Mouse (Mus musculus) ES-Bruce4 (cell line): Measurements from ENCODE around the gene Ndel1. TPM values are rescaled to one million over a fixed set of nuclear protein-coding genes. Genes with fewer than 3 reads are reported as not detected.

Source experiments
- H3K27ac ChIP-seq: 2 replicates; pipeline ENCODE4 v1.5.1; 2012; ENCODE audit warnings: low read length, inconsistent platforms; ENCODE audit not compliant: insufficient read depth
- H3K27me3 ChIP-seq: 2 replicates; pipeline ENCODE4 v1.6.1; 2012; ENCODE audit warnings: mild to moderate bottlenecking, low read length, inconsistent platforms; ENCODE audit not compliant: control insufficient read depth, poor library complexity, insufficient read depth, severe bottlenecking
- H3K36me3 ChIP-seq: 2 replicates; pipeline ENCODE4 v1.6.1; 2012; ENCODE audit warnings: inconsistent platforms, mild to moderate bottlenecking, low read length, moderate library complexity; ENCODE audit not compliant: control insufficient read depth, poor library complexity, insufficient read depth, severe bottlenecking
- H3K4me1 ChIP-seq: one replicate; pipeline ENCODE4 v1.8.1; 2011; ENCODE audit warnings: low read length; ENCODE audit not compliant: control insufficient read depth, insufficient read depth
- H3K4me3 ChIP-seq: 2 replicates; pipeline ENCODE4 v1.5.1; 2011; ENCODE audit warnings: low read depth, mild to moderate bottlenecking, low read length
- H3K9ac ChIP-seq: 2 replicates; pipeline ENCODE4 v1.6.1; 2012; ENCODE audit warnings: low read depth, mild to moderate bottlenecking, inconsistent platforms; ENCODE audit not compliant: poor library complexity, severe bottlenecking
- H3K9me3 ChIP-seq: replicated peaks from 2 replicates; pipeline ENCODE4 v1.6.1; 2012; ENCODE audit warnings: mild to moderate bottlenecking, low read length, inconsistent platforms; ENCODE audit not compliant: control insufficient read depth, poor library complexity, insufficient read depth, severe bottlenecking
- CTCF ChIP-seq: IDR thresholded peaks from one replicate; pipeline ENCODE4 v1.8.1; 2011; ENCODE audit warnings: low read depth, low read length
- EP300 ChIP-seq: IDR thresholded peaks from 2 replicates; pipeline ENCODE4 v1.6.1; 2011; ENCODE audit warnings: low read depth, low read length; ENCODE audit not compliant: insufficient read depth
- POLR2A ChIP-seq: IDR thresholded peaks from one replicate; pipeline ENCODE4 v1.8.1; 2011; ENCODE audit warnings: low read length; ENCODE audit not compliant: insufficient read depth
- polyA plus RNA-seq: library from polyadenylated mRNA; stranded (reverse); fragments of >200 nt; gene quantifications from 2 replicates; pipeline ENCODE4 v1.2.4, GENCODE M21; 2011; ENCODE audit warnings: low read depth; ENCODE audit not compliant: missing spikeins, insufficient read depth, insufficient read length

The Ndel1 gene
- polyA plus RNA-seq, 1 experiment: 71.7 TPM

GRCm38 (mm10) chr11:68882107-68882506 is 10.4 kb upstream of the Ndel1 start:
- Histone ChIP-seq H3K27me3 (no peaks in the 10 kb centered on the region), H3K9ac (no peak overlapping the region), H3K4me3 (peak overlapping the region; percentile 0; the same call in 1 of the 2 replicates), H3K27ac (peak overlapping the region; percentile 2; the same call in 1 of the 2 replicates), H3K9me3 (no peaks in the 10 kb centered on the region), H3K36me3 (no peaks in the 10 kb centered on the region), H3K4me1 (no peaks in the 10 kb centered on the region)
- TF ChIP-seq EP300: peak; percentile 71; the same call in 1 of the 2 replicates
- no peak for TF ChIP-seq POLR2A

DNA sequence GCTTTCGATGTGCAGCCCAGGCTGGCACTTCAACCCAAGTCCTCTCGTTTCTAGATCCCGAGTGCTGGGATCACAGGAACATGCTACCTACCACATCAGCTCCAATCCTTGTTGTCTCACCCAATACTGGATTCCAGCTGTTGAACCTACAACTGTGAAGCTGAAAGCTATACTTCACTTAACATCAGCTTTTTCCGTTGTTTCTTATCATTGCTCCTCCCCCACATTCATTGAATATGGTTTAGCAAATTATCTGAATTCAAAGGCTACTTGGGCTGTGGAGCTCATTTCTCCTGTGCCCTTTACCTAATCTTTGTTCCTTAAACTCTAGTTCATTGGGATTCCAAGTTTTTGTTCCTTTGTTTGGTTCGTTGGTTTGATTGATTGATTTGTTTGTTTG is 7.2 kb upstream of the Ndel1 start:
- Histone ChIP-seq H3K36me3 (no peaks in the 10 kb centered on the region), H3K9me3 (no peaks in the 10 kb centered on the region), H3K27ac (no peak overlapping the region), H3K9ac (no peak overlapping the region), H3K27me3 (no peaks in the 10 kb centered on the region), H3K4me3 (no peak overlapping the region), H3K4me1 (no peaks in the 10 kb centered on the region)
- TF ChIP-seq POLR2A (no peak), CTCF (no peak), EP300 (no peak)

GRCm38 (mm10) chr11:68874841-68875240 is 3.2 kb upstream of the Ndel1 start:
- peaks cover 3% of the 10 kb centered on the region for H3K4me1 ChIP-seq
- no peak overlapping the region for H3K4me3 ChIP-seq
- no peak overlapping the region for H3K27ac ChIP-seq
- TF ChIP-seq CTCF (no peak), EP300 (no peak), POLR2A (no peak)
- no peaks in the 10 kb centered on the region for H3K27me3 ChIP-seq
- no peak overlapping the region for H3K9ac ChIP-seq
- no peaks in the 10 kb centered on the region for H3K9me3 ChIP-seq
- H3K36me3 ChIP-seq: no peaks in the 10 kb centered on the region

DNA sequence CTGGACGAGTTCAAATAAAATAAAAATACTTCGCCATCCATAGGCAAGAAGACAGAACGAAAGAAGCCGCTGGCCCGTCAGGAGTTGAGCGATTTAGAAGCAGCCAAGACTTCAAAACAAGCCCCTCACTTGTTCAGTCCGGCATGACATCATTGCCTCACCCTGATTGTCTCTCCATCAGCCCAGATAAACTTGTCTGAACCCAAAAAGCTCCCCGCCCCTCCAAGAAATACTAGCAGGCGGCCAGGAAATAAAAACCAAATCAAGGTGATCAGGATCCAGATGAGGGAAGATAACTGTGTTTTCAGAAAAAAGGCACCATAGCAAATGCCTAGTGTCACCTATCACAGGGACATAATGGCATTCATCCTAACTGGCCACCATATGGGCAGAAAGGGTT is 381 bp downstream of the Ndel1 start:
- Histone ChIP-seq H3K4me1 (peaks cover 3% of the 10 kb centered on the region), H3K4me3 (no peak overlapping the region), H3K36me3 (no peaks in the 10 kb centered on the region), H3K27ac (no peak overlapping the region), H3K9ac (no peak overlapping the region), H3K9me3 (no peaks in the 10 kb centered on the region), H3K27me3 (no peaks in the 10 kb centered on the region)
- no peak for TF ChIP-seq POLR2A
- no peak for TF ChIP-seq CTCF
- TF ChIP-seq EP300: no peak

DNA sequence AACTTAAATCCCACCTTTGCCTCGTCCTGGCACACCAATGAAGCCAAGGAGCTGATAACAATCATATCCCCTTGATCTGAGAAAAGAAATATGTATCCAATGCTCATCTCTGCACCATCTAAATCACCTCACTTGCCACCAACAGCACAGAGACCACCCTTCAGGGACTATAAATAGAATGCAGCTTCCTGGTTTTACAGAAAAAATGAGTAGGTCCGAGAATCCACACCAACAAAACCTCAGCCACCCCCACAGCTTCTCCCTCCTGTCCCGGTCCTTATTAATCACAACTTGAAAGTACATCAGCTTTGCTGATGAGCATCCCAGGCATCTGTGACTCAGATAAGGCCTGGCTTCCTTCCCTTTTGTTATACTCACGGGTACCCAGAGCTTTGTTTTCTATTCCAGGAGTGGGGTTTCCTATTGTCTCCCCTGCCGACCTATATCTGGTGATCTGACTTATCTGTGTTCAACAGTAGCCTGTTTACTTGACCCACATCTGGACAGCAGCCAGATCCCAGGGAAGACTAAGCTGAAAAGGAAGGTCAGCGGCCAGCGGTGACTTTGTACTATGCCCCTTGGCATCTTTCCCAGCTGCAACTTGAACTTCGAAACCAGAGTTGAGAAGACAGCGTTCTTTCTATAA is 7.0 kb downstream of the Ndel1 start:
- Histone ChIP-seq H3K9ac (no peak overlapping the region), H3K4me3 (no peak overlapping the region), H3K27ac (no peak overlapping the region), H3K36me3 (no peaks in the 10 kb centered on the region), H3K27me3 (no peaks in the 10 kb centered on the region), H3K4me1 (no peaks in the 10 kb centered on the region), H3K9me3 (no peaks in the 10 kb centered on the region)
- TF ChIP-seq POLR2A: no peak
- no peak for TF ChIP-seq CTCF
- TF ChIP-seq EP300: no peak

DNA sequence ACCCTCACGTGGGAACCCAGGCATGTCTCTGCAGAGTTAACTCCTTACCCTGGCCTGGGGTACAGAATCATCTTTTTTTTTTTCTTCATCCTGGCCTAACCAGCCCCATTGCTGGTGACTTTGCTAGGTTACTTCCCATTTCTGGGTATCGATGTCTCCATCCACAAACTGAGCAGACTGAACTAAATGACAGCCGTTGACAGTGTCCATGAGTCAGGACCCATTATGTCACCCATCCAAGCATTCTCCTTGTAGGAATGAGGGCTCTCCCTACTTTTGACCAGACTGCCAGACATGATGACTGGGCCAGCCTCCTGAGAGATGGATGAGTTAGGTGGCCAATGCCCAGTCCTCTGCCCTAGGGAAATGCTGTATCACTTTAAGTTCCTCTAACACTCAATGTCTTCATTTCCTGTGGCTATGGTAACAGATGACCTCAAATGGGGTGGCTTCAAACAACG is 8.0 kb downstream of the Ndel1 start:
- Histone ChIP-seq H3K27ac (no peak overlapping the region), H3K27me3 (no peaks in the 10 kb centered on the region), H3K4me1 (no peaks in the 10 kb centered on the region), H3K9ac (no peak overlapping the region), H3K4me3 (no peak overlapping the region), H3K36me3 (no peaks in the 10 kb centered on the region), H3K9me3 (no peaks in the 10 kb centered on the region)
- TF ChIP-seq EP300 (no peak), POLR2A (no peak), CTCF (no peak)
